8 mouse cellular contexts compared by ENCODE assay signal in the genomic region with DNA sequence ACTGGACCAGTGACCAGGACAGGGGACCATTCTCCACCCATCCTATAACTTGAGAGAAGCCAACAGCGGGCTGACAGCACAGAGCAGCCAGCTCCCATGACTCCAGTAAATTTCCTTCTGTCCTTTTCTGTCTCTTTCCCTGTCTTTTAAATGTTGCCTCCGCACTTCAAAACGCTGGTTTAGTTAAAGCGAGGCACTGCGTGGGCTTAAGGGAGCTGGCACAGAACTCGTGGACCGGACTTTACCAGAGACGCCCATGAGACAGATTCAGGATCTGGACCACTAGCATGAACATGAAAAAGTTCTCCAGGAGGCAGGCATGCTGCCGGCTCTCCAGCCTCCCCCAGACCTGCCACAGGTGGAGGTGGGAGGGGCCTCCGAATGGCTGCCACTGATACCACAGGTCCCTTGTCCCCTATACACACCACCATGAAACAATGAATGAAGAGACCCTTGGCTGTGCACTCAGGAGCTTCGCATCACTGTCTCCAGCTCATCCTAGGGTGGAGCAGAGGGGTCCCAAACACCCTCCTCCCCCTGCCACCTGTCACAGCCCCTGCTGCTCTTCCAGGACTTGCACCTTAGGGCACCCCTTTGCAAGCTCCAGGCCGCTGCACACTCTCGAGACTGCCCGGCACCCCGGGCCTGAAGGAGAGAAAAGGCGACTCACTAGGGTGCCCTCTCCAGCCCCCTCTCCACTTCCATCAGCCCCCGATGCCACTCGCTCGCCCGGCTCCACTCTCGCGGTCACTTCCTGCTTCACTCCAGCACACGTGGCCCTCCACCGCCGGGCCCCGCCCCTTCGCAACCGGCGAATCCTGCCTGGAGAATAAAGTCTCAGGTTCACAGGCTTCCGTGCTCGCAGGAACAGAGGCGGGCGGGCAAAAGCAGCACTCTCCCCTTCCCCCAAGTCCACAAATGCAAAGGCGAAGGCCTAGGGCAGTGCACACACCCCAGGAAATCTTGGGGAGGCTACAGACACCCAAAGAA. TPM values are rescaled to one million over a fixed set of nuclear protein-coding genes. Genes with fewer than 3 reads are reported as not detected.
DNase-seq lines count a peak whose midpoint lies in the region; ATAC-seq lines count a peak whose summit lies in the region.

No protein-coding gene starts in this region.

- no peaks in the 10 kb centered on the region for H3K36me3 ChIP-seq in intestine, embryonic 16.5 days (ENCODE audit: control insufficient read depth, insufficient read depth, low read length)
- H3K36me3 ChIP-seq in midbrain, embryonic 10.5 days: no peaks in the 10 kb centered on the region

- DNase-seq in adrenal gland, adult 2 months: peak; percentile 89
- DNase-seq in embryo, embryonic 11 days: peak; percentile 95
- DNase-seq in gastrocnemius, postnatal 4 days (ENCODE audit: low spot score in 2 of 2): peak; percentile 58 to 79
- peak; percentile 72 to 76 for DNase-seq in left cerebral cortex, postnatal 36 days (ENCODE audit: low spot score in 2 of 2)
- DNase-seq in midbrain, embryonic 10.5 days (ENCODE audit: low spot score): peak; percentile 86
- DNase-seq in right cerebral cortex, postnatal 36 days (ENCODE audit: low spot score in 2 of 2): peak; percentile 41 to 59
- peak; percentile 67 to 81 for DNase-seq in urinary bladder, postnatal 4 days (ENCODE audit: low spot score in 2 of 2)

- peak; percentile 84 for ATAC-seq in intestine, embryonic 16.5 days

- H3K4me1 ChIP-seq in intestine, embryonic 16.5 days (ENCODE audit: control insufficient read depth, insufficient read depth, low read length): peaks cover 15% of the 10 kb centered on the region
- peaks cover 27% of the 10 kb centered on the region for H3K4me1 ChIP-seq in midbrain, embryonic 10.5 days

- peak overlapping the region; percentile 90 for H3K4me2 ChIP-seq in intestine, embryonic 16.5 days (ENCODE audit: low read depth, low read length)

- H3K4me3 ChIP-seq in intestine, embryonic 16.5 days (ENCODE audit: low read length): peak overlapping the region; percentile 68
- peak overlapping the region; percentile 72 for H3K4me3 ChIP-seq in midbrain, embryonic 10.5 days

- 9% methylated on average over 33 of the region's 34 CpGs for whole genome bisulfite sequencing in intestine, embryonic 16.5 days
- 8% methylated on average over 34 of the region's 34 CpGs for WGBS in midbrain, embryonic 10.5 days

- H3K27me3 ChIP-seq in intestine, embryonic 16.5 days (replicated peaks; ENCODE audit: control insufficient read depth, insufficient read depth, low read length): no peaks in the 10 kb centered on the region
- peaks cover 7% of the 10 kb centered on the region; the same call in 1 of the 2 replicates for H3K27me3 ChIP-seq in midbrain, embryonic 10.5 days (ENCODE audit: low read depth, poor library complexity, severe bottlenecking)

- no peak overlapping the region for H3K27ac ChIP-seq in intestine, embryonic 16.5 days (ENCODE audit: low read length)
- H3K27ac ChIP-seq in midbrain, embryonic 10.5 days (replicated peaks): peak overlapping the region; percentile 81

- intact Hi-C loops in left cerebral cortex, postnatal 36 days (cut with DNase I): loop anchor here (5.0 kb wide), 1 partner anchor 52 kb away; the partner anchor contains the start of gene Sstr2

- no peaks in the 10 kb centered on the region for H3K9me3 ChIP-seq in intestine, embryonic 16.5 days (ENCODE audit: control insufficient read depth, low read length)
- H3K9me3 ChIP-seq in midbrain, embryonic 10.5 days (replicated peaks): no peaks in the 10 kb centered on the region

- H3K9ac ChIP-seq in intestine, embryonic 16.5 days (ENCODE audit: low read depth, low read length): peak overlapping the region; percentile 80

RNA-seq across cellular contexts. Expression of gene Sstr2, which starts 53.8 kb away (rescaled TPM):
- 1 to 10 TPM; 3.2 to 4.7 TPM for total RNA-seq in adrenal gland, adult 2 months (2021)
- 2.4 and 2.5 TPM in 2 replicates for polyA plus RNA-seq in adrenal gland, adult 2 months (2012; rRNA removed)
- total RNA-seq in gastrocnemius, postnatal 4 days (2021): under 1 TPM in 1 of 2 experiments, not detected in 1; 0.13 TPM
- 0.62 and 1.3 TPM in 2 replicates for polyA plus RNA-seq in intestine, embryonic 16.5 days (2015; fragmentation: Nextera tagmentation; extraction: Ambion mirVana)
- total RNA-seq in left cerebral cortex, postnatal 36 days (2021): 10 to 100 TPM; 30.0 to 35.0 TPM
- 5.3 and 8.7 TPM in 2 replicates for polyA plus RNA-seq in midbrain, embryonic 10.5 days (2016; fragmentation: Nextera tagmentation; extraction: Ambion mirVana)

Comparison
In these comparisons a context has a peak if more than half of its experiments do, and no peak if none do; other contexts are left out.
1. RNA of gene Sstr2, which starts 53.8 kb away (total RNA-seq): 30.0 to 35.0 TPM in left cerebral cortex, postnatal 36 days; 3.2 to 4.7 TPM in adrenal gland, adult 2 months and 0.13 TPM in gastrocnemius, postnatal 4 days; every median in the first group is over 4 times any median in the second.
2. Peak in every context shown above with its lines, with median percentiles within 50 percentile points of each other: DNase-seq.